19 mouse cellular contexts compared by ENCODE assay signal in the genomic region with DNA sequence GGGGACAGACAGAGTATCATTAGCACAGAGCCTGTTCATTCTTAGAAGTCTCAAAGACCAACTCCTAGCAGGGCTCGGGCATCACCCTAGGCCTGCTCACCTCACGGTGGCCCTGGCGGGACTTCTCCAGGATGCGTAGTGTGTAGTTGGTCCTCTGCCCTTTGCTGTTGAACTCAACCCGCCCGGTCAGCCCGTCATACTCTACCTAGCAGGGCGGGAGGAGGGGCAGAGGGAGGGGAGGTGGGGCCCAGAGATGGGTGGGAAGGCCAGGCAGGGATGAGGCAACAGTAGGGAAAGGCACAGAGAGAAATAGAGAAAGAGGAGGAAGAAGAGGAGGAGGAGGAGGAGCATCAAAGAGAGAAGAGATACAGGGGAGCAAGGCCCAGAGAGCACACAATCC. TPM values are rescaled to one million over a fixed set of nuclear protein-coding genes. Genes with fewer than 3 reads are reported as not detected.
A peak's percentile ranks its signal among the peaks of the same experiment; 100 is the strongest.
DNase-seq lines count a peak whose midpoint lies in the region; ATAC-seq lines count a peak whose summit lies in the region.
"Had no signal": no experiment of that assay in that cellular context is flagged by ENCODE, and none has a peak within 500 bp of the region (broad histone marks: within the 10 kb centered on the region; RNA-seq: fewer than 3 reads in every experiment).

No protein-coding gene starts in this region.

- H3K27me3 ChIP-seq in hindbrain, embryonic 14.5 days (ENCODE audit: control insufficient read depth, insufficient read depth, low read length) = no peaks in the 10 kb centered on the region
- no peaks in the 10 kb centered on the region for H3K27me3 ChIP-seq in hindbrain, embryonic 13.5 days
- H3K27me3 ChIP-seq in liver, embryonic 16.5 days (ENCODE audit: control insufficient read depth, insufficient read depth, low read depth, low read length) = no peaks in the 10 kb centered on the region
- no peaks in the 10 kb centered on the region for H3K27me3 ChIP-seq in midbrain, embryonic 16.5 days (ENCODE audit: control insufficient read depth, insufficient read depth, low read depth, low read length)
- H3K27me3 ChIP-seq in midbrain, embryonic 14.5 days (ENCODE audit: control insufficient read depth, insufficient read depth, low read length) = no peaks in the 10 kb centered on the region
- H3K27me3 ChIP-seq in stomach, embryonic 16.5 days (ENCODE audit: control insufficient read depth, insufficient read depth, low read length) = no peaks in the 10 kb centered on the region
- H3K27me3 ChIP-seq: CH12.LX; embryonic facial prominence, embryonic 15.5 days; forebrain, embryonic 12.5 days; hindbrain, embryonic 12.5 days had no signal

- 95% methylated on average over 8 of the region's 8 CpGs for WGBS in hindbrain, embryonic 14.5 days
- WGBS in hindbrain, embryonic 13.5 days = 89% methylated on average over 8 of the region's 8 CpGs
- WGBS in liver, embryonic 16.5 days (ENCODE audit: insufficient replicate concordance) = 70% methylated on average over 8 of the region's 8 CpGs
- WGBS in midbrain, embryonic 16.5 days = 96% methylated on average over 8 of the region's 8 CpGs
- 92% methylated on average over 8 of the region's 8 CpGs for WGBS in midbrain, embryonic 14.5 days
- 83% methylated on average over 8 of the region's 8 CpGs for WGBS in stomach, embryonic 16.5 days

- H3K4me2 ChIP-seq in hindbrain, embryonic 14.5 days (replicated peaks) = no peak overlapping the region
- no peak overlapping the region for H3K4me2 ChIP-seq in hindbrain, embryonic 13.5 days
- H3K4me2 ChIP-seq in liver, embryonic 16.5 days (ENCODE audit: low read depth, low read length) = no peak overlapping the region
- H3K4me2 ChIP-seq in midbrain, embryonic 16.5 days (ENCODE audit: low read length) = no peak overlapping the region
- no peak overlapping the region for H3K4me2 ChIP-seq in midbrain, embryonic 14.5 days (ENCODE audit: low read length)
- no peak overlapping the region for H3K4me2 ChIP-seq in stomach, embryonic 16.5 days (ENCODE audit: low read depth, low read length)
- H3K4me2 ChIP-seq: embryonic facial prominence, embryonic 15.5 days; forebrain, embryonic 12.5 days; hindbrain, embryonic 12.5 days had no signal

- 0 out of 2 replicates have a peak, but pooled peaks have one; percentile 6 for ATAC-seq in hindbrain, embryonic 14.5 days (ENCODE audit: low FRiP score)
- no peak for ATAC-seq in hindbrain, embryonic 13.5 days (ENCODE audit: low FRiP score)
- peak; percentile 62 for ATAC-seq in liver, embryonic 16.5 days (ENCODE audit: low read depth)
- ATAC-seq in midbrain, embryonic 16.5 days = 0 out of 2 replicates have a peak, but pooled peaks have one; percentile 7
- no peak for ATAC-seq in midbrain, embryonic 14.5 days (ENCODE audit: low FRiP score, low TSS enrichment)
- peak; percentile 27; the same call in 1 of the 2 replicates for ATAC-seq in stomach, embryonic 16.5 days (ENCODE audit: insufficient read depth, low FRiP score)
- no peak for ATAC-seq in erythroid progenitor cell, adult 5-6 weeks (replicated peaks; ENCODE audit: low FRiP score, poor library complexity, severe bottlenecking)
- ATAC-seq: forebrain, embryonic 16.5 days had no signal

- H3K36me3 ChIP-seq in hindbrain, embryonic 14.5 days (replicated peaks; ENCODE audit: control insufficient read depth, insufficient read depth) = peaks cover 100% of the 10 kb centered on the region
- H3K36me3 ChIP-seq in hindbrain, embryonic 13.5 days = peaks cover 98% of the 10 kb centered on the region
- no peaks in the 10 kb centered on the region for H3K36me3 ChIP-seq in liver, embryonic 16.5 days (ENCODE audit: control insufficient read depth, insufficient read depth)
- H3K36me3 ChIP-seq in midbrain, embryonic 16.5 days (ENCODE audit: control insufficient read depth, insufficient read depth, low read length) = peaks cover 76% of the 10 kb centered on the region
- H3K36me3 ChIP-seq in midbrain, embryonic 14.5 days (ENCODE audit: control insufficient read depth, insufficient read depth, low read length) = peaks cover 92% of the 10 kb centered on the region
- H3K36me3 ChIP-seq in stomach, embryonic 16.5 days (ENCODE audit: control insufficient read depth, insufficient read depth, low read length) = peaks cover 8% of the 10 kb centered on the region

- no peak for DNase-seq in hindbrain, embryonic 14.5 days (ENCODE audit: low spot score)
- no peak for DNase-seq in liver
- no peak for DNase-seq in midbrain, embryonic 14.5 days
- DNase-seq: cerebellum, adult 11 months; cerebellum, adult 8-10 months; embryo, embryonic 11 days; gastrocnemius, postnatal 10 days had no signal

- H3K9ac ChIP-seq in hindbrain, embryonic 14.5 days = no peak overlapping the region
- H3K9ac ChIP-seq in hindbrain, embryonic 13.5 days = no peak overlapping the region
- H3K9ac ChIP-seq in liver, embryonic 16.5 days (ENCODE audit: low read depth, low read length) = no peak overlapping the region
- no peak overlapping the region for H3K9ac ChIP-seq in midbrain, embryonic 16.5 days (ENCODE audit: low read depth, low read length)
- no peak overlapping the region for H3K9ac ChIP-seq in midbrain, embryonic 14.5 days (replicated peaks; ENCODE audit: low read length)
- H3K9ac ChIP-seq in stomach, embryonic 16.5 days (ENCODE audit: low read length) = no peak overlapping the region
- H3K9ac ChIP-seq: embryonic facial prominence, embryonic 15.5 days; forebrain, embryonic 12.5 days; hindbrain, embryonic 12.5 days had no signal

- H3K4me1 ChIP-seq in hindbrain, embryonic 14.5 days (replicated peaks; ENCODE audit: control insufficient read depth, insufficient read depth, low read length) = no peaks in the 10 kb centered on the region
- no peaks in the 10 kb centered on the region for H3K4me1 ChIP-seq in hindbrain, embryonic 13.5 days (replicated peaks)
- H3K4me1 ChIP-seq in liver, embryonic 16.5 days (ENCODE audit: control insufficient read depth, low read depth, low read length) = no peaks in the 10 kb centered on the region
- no peaks in the 10 kb centered on the region for H3K4me1 ChIP-seq in midbrain, embryonic 16.5 days (ENCODE audit: control insufficient read depth, insufficient read depth, low read length)
- H3K4me1 ChIP-seq in midbrain, embryonic 14.5 days (ENCODE audit: control insufficient read depth, insufficient read depth, low read length) = no peaks in the 10 kb centered on the region
- H3K4me1 ChIP-seq in stomach, embryonic 16.5 days (ENCODE audit: control insufficient read depth, insufficient read depth, low read length) = no peaks in the 10 kb centered on the region
- H3K4me1 ChIP-seq: embryonic facial prominence, embryonic 15.5 days; forebrain, embryonic 12.5 days; hindbrain, embryonic 12.5 days had no signal

- H3K27ac ChIP-seq in hindbrain, embryonic 14.5 days = no peak overlapping the region
- H3K27ac ChIP-seq in hindbrain, embryonic 13.5 days = no peak overlapping the region
- H3K27ac ChIP-seq in liver, embryonic 16.5 days (ENCODE audit: low read length) = no peak overlapping the region
- H3K27ac ChIP-seq in midbrain, embryonic 16.5 days (ENCODE audit: low read length) = no peak overlapping the region
- no peak overlapping the region for H3K27ac ChIP-seq in midbrain, embryonic 14.5 days (replicated peaks; ENCODE audit: low read depth, low read length)
- H3K27ac ChIP-seq in stomach, embryonic 16.5 days (ENCODE audit: low read length) = no peak overlapping the region
- H3K27ac ChIP-seq: embryonic facial prominence, embryonic 15.5 days; forebrain, embryonic 12.5 days; heart, adult 2 months; hindbrain, embryonic 12.5 days had no signal

- no peak overlapping the region for H3K4me3 ChIP-seq in hindbrain, embryonic 14.5 days (replicated peaks; ENCODE audit: low read length)
- H3K4me3 ChIP-seq in hindbrain, embryonic 13.5 days = no peak overlapping the region
- H3K4me3 ChIP-seq in liver, embryonic 16.5 days (ENCODE audit: low read depth, low read length) = no peak overlapping the region
- H3K4me3 ChIP-seq in midbrain, embryonic 16.5 days (ENCODE audit: low read depth, low read length) = no peak overlapping the region
- H3K4me3 ChIP-seq in midbrain, embryonic 14.5 days (replicated peaks; ENCODE audit: low read depth, low read length) = no peak overlapping the region
- no peak overlapping the region for H3K4me3 ChIP-seq in stomach, embryonic 16.5 days (replicated peaks; ENCODE audit: low read length)
- H3K4me3 ChIP-seq: embryonic facial prominence, embryonic 15.5 days; erythroblast, embryonic 14.5 days; forebrain, embryonic 12.5 days; heart, adult 2 months; hindbrain, embryonic 12.5 days had no signal

- H3K9me3 ChIP-seq in hindbrain, embryonic 14.5 days (ENCODE audit: control insufficient read depth, low read length) = no peaks in the 10 kb centered on the region
- H3K9me3 ChIP-seq in hindbrain, embryonic 13.5 days = no peaks in the 10 kb centered on the region
- no peaks in the 10 kb centered on the region for H3K9me3 ChIP-seq in liver, embryonic 16.5 days (replicated peaks; ENCODE audit: control insufficient read depth, low read length)
- H3K9me3 ChIP-seq in midbrain, embryonic 16.5 days (replicated peaks; ENCODE audit: control insufficient read depth, low read length, poor library complexity, severe bottlenecking) = no peaks in the 10 kb centered on the region
- H3K9me3 ChIP-seq in midbrain, embryonic 14.5 days (ENCODE audit: control insufficient read depth, low read length) = no peaks in the 10 kb centered on the region
- no peaks in the 10 kb centered on the region for H3K9me3 ChIP-seq in stomach, embryonic 16.5 days (replicated peaks; ENCODE audit: control insufficient read depth, low read length)
- H3K9me3 ChIP-seq: embryonic facial prominence, embryonic 15.5 days; forebrain, embryonic 12.5 days; hindbrain, embryonic 12.5 days had no signal

RNA-seq across cellular contexts. Expression of a gene that starts 13.8 kb away (rescaled TPM):
- 21.0 and 22.5 TPM in 2 replicates for polyA plus RNA-seq in hindbrain, embryonic 14.5 days (2014; fragmentation: Nextera tagmentation; extraction: Ambion mirVana)
- 16.1 and 18.0 TPM in 2 replicates for polyA plus RNA-seq in hindbrain, embryonic 13.5 days (2015; fragmentation: Nextera tagmentation; extraction: Ambion mirVana)
- polyA plus RNA-seq in liver, embryonic 16.5 days (2015; fragmentation: Nextera tagmentation; extraction: Ambion mirVana) = 0.76 and 0.92 TPM in 2 replicates
- 14.2 and 15.5 TPM in 2 replicates for polyA plus RNA-seq in midbrain, embryonic 16.5 days (2015; fragmentation: Nextera tagmentation; extraction: Ambion mirVana)
- polyA plus RNA-seq in midbrain, embryonic 14.5 days (2014; fragmentation: Nextera tagmentation; extraction: Ambion mirVana) = 21.7 and 27.3 TPM in 2 replicates
- polyA plus RNA-seq in stomach, embryonic 16.5 days (2015; fragmentation: Nextera tagmentation; extraction: Ambion mirVana) = 3.6 and 4.0 TPM in 2 replicates
- 5.4 and 12.3 TPM in 2 replicates for total RNA-seq in erythroid progenitor cell, adult 5-6 weeks (2015; ENCODE audit: low replicate concordance)
- 2.2 and 3.7 TPM in 2 replicates for total RNA-seq in erythroid progenitor cell, adult 5-6 weeks (2017; ENCODE audit: low replicate concordance)

RNA-seq across cellular contexts. Expression of a gene that starts 14.0 kb away (rescaled TPM):
- 29.3 and 29.4 TPM in 2 replicates for polyA plus RNA-seq in hindbrain, embryonic 14.5 days (2014; fragmentation: Nextera tagmentation; extraction: Ambion mirVana)
- 33.8 and 34.0 TPM in 2 replicates for polyA plus RNA-seq in hindbrain, embryonic 13.5 days (2015; fragmentation: Nextera tagmentation; extraction: Ambion mirVana)
- 8.1 and 10.4 TPM in 2 replicates for polyA plus RNA-seq in liver, embryonic 16.5 days (2015; fragmentation: Nextera tagmentation; extraction: Ambion mirVana)
- polyA plus RNA-seq in midbrain, embryonic 16.5 days (2015; fragmentation: Nextera tagmentation; extraction: Ambion mirVana) = 33.7 and 34.2 TPM in 2 replicates
- 24.9 and 33.0 TPM in 2 replicates for polyA plus RNA-seq in midbrain, embryonic 14.5 days (2014; fragmentation: Nextera tagmentation; extraction: Ambion mirVana)
- polyA plus RNA-seq in stomach, embryonic 16.5 days (2015; fragmentation: Nextera tagmentation; extraction: Ambion mirVana) = 23.1 and 25.2 TPM in 2 replicates
- 7.5 and 7.6 TPM in 2 replicates for total RNA-seq in erythroid progenitor cell, adult 5-6 weeks (2015; ENCODE audit: low replicate concordance)
- total RNA-seq in erythroid progenitor cell, adult 5-6 weeks (2017; ENCODE audit: low replicate concordance) = 4.5 and 6.0 TPM in 2 replicates

RNA-seq across cellular contexts. Expression of a gene that starts 52.6 kb away (rescaled TPM):
- 404 and 524 TPM in 2 replicates for polyA plus RNA-seq in hindbrain, embryonic 14.5 days (2014; fragmentation: Nextera tagmentation; extraction: Ambion mirVana)
- polyA plus RNA-seq in hindbrain, embryonic 13.5 days (2015; fragmentation: Nextera tagmentation; extraction: Ambion mirVana) = 253 and 258 TPM in 2 replicates
- 0.95 and 1.1 TPM in 2 replicates for polyA plus RNA-seq in liver, embryonic 16.5 days (2015; fragmentation: Nextera tagmentation; extraction: Ambion mirVana)
- 447 and 557 TPM in 2 replicates for polyA plus RNA-seq in midbrain, embryonic 16.5 days (2015; fragmentation: Nextera tagmentation; extraction: Ambion mirVana)
- polyA plus RNA-seq in midbrain, embryonic 14.5 days (2014; fragmentation: Nextera tagmentation; extraction: Ambion mirVana) = 284 and 337 TPM in 2 replicates
- polyA plus RNA-seq in stomach, embryonic 16.5 days (2015; fragmentation: Nextera tagmentation; extraction: Ambion mirVana) = 3.5 and 3.9 TPM in 2 replicates
- total RNA-seq in erythroid progenitor cell, adult 5-6 weeks (2015; ENCODE audit: low replicate concordance) = 5.4 and 15.1 TPM in 2 replicates
- total RNA-seq in erythroid progenitor cell, adult 5-6 weeks (2017; ENCODE audit: low replicate concordance) = 3.3 TPM in 1 of 2 replicates, not detected in the other

Comparison
In these comparisons a context has a peak if more than half of its experiments do, and no peak if none do; other contexts are left out.
1. ATAC-seq: peak in hindbrain, embryonic 14.5 days (single experiment), liver, embryonic 16.5 days (single experiment), midbrain, embryonic 16.5 days (single experiment) and stomach, embryonic 16.5 days (single experiment); none in hindbrain, embryonic 13.5 days (single experiment), midbrain, embryonic 14.5 days (single experiment) and erythroid progenitor cell, adult 5-6 weeks (single experiment).
2. RNA of a gene that starts 52.6 kb away (polyA plus RNA-seq): 447 to 557 TPM in midbrain, embryonic 16.5 days, 404 to 524 TPM in hindbrain, embryonic 14.5 days, 284 to 337 TPM in midbrain, embryonic 14.5 days and 253 to 258 TPM in hindbrain, embryonic 13.5 days; 3.5 to 3.9 TPM in stomach, embryonic 16.5 days and 0.95 to 1.1 TPM in liver, embryonic 16.5 days; every median in the first group is over 10 times any median in the second.